Mouse (Mus musculus) stomach, postnatal 0 days (tissue): ENCODE data around the gene Vmn1r217. TPM values are rescaled to one million over a fixed set of nuclear protein-coding genes. Genes with fewer than 3 reads are reported as not detected.
"Not testable (repeated sequence)": the region's sequence is repeated elsewhere in the genome, so short reads cannot be mapped to it uniquely, and the experiment has no call there.

Experiments
- ATAC-seq: fragments of 200-750 bp; cut with Nextera tagmentation; 2 replicates; pipeline ENCODE4 v1.8.0; 2017; ENCODE audit not compliant: low FRiP score, low TSS enrichment
- DNase-seq: peaks from one replicate; pipeline ENCODE4 v3.0.0-alpha.2; 2016; ENCODE audit warnings: low spot score
- H3K27ac ChIP-seq: fragments of 300-500 bp; sonication (generic); replicated peaks from 2 replicates; pipeline ENCODE4 v1.5.1; 2014; ENCODE audit warnings: mild to moderate bottlenecking, control low read depth
- H3K27me3 ChIP-seq: fragments of 300-500 bp; sonication (generic); 2 replicates; pipeline ENCODE4 v1.6.1; 2014; ENCODE audit warnings: low read length; ENCODE audit not compliant: control insufficient read depth, insufficient read depth
- H3K36me3 ChIP-seq: fragments of 300-500 bp; sonication (generic); 2 replicates; pipeline ENCODE4 v1.6.1; 2014; ENCODE audit warnings: low read length, mixed read lengths; ENCODE audit not compliant: control insufficient read depth, insufficient read depth
- H3K4me1 ChIP-seq: fragments of 300-500 bp; sonication (generic); replicated peaks from 2 replicates; pipeline ENCODE4 v1.6.1; 2014; ENCODE audit warnings: antibody characterized with exemption; ENCODE audit not compliant: control insufficient read depth, insufficient read depth
- H3K4me2 ChIP-seq: fragments of 300-500 bp; sonication (generic); replicated peaks from 2 replicates; pipeline ENCODE4 v1.6.1; 2014; ENCODE audit warnings: low read depth, mild to moderate bottlenecking, control low read depth, moderate library complexity
- H3K4me3 ChIP-seq: fragments of 300-500 bp; sonication (generic); 2 replicates; pipeline ENCODE4 v1.5.1; 2014; ENCODE audit warnings: low read depth, low read length, control low read depth
- H3K9ac ChIP-seq: fragments of 300-500 bp; sonication (generic); 2 replicates; pipeline ENCODE4 v1.6.1; 2014; ENCODE audit warnings: mild to moderate bottlenecking, low read length, control low read depth, mixed read lengths
- H3K9me3 ChIP-seq: fragments of 300-500 bp; sonication (generic); 2 replicates; pipeline ENCODE4 v1.6.1; 2016; ENCODE audit warnings: low read length; ENCODE audit not compliant: control insufficient read depth
- CTCF ChIP-seq: IDR thresholded peaks from 2 replicates; pipeline ENCODE4 v1.5.1; 2016; ENCODE audit warnings: antibody characterized with exemption, low read depth, mild to moderate bottlenecking, moderate library complexity
- EP300 ChIP-seq: optimal IDR thresholded peaks from 2 replicates; pipeline ENCODE3; 2016; ENCODE audit warnings: antibody characterized with exemption
- WGBS: fragments of 180-500 bp; shearing (Covaris S2); extraction: QIAGEN DNeasy Blood & Tissue Kit; methylation state at CpG from one replicate; pipeline ENCODE4 v1.1.7; 2014; 5-methylcytosine and 5-hydroxymethylcytosine counted together
- polyA plus RNA-seq: library from polyadenylated mRNA; unstranded; fragments of >200 nt; fragmentation: Nextera tagmentation; extraction: Ambion mirVana; gene quantifications from 2 replicates; pipeline ENCODE4 v1.2.1, GENCODE M21; 2015

Vmn1r217 gene
- not detected in 2 replicates for polyA plus RNA-seq

DNA sequence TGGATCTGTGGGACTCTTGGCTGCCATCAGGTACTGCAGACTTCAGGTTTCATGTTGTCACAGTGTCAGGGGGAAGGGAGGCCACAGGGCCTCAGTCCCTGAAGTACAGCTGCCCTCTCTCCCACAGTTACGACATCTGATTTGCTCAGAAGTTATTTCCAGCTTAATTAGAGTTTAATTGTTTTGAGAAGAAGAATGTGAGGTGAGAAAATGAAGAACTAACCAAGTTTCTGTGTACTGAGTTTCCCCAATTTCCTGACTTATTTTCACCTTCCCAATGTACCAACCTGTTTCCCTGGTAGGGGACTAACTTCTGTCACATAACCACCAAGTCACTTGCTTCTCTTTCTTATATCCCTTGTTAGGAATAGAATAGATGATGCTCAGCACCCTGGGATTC is at the start of gene Vmn1r217:
Gene Vmn1r217 (minus strand): TSS at position 101 of the 400 bp plus-strand sequence.
- H3K4me3 ChIP-seq, H3K4me2 ChIP-seq, H3K9ac ChIP-seq, H3K27ac ChIP-seq, H3K27me3 ChIP-seq, DNase-seq, ATAC-seq, H3K36me3 ChIP-seq, H3K4me1 ChIP-seq, H3K9me3 ChIP-seq: not testable (repeated sequence)
- WGBS = 75% methylated on average over 1 of the region's 1 CpGs

DNA sequence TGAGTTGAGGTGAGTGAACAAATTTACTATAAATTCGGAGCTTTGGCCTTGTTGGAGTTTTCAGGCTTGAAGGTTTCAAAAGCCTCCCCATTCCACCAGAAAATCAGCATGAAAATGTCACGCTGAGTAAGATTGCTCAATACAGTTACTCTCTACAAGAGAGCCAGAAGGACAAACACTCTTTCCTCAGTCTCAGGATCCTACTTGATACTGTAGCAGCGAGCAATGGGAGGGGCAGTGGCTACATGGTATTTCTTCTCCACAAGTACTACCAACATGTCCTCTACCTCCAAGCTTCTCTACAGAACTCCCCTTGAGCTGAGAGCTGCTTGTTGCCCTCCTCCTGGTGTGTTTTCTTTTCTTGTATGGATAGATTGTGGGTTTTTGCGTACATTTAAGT is 48.4 kb upstream of the Vmn1r217 start:
- not testable (repeated sequence) for H3K27ac ChIP-seq, H3K4me1 ChIP-seq, H3K4me3 ChIP-seq, H3K9me3 ChIP-seq, H3K9ac ChIP-seq, ATAC-seq, H3K36me3 ChIP-seq, H3K4me2 ChIP-seq, DNase-seq, H3K27me3 ChIP-seq
- WGBS = 78% methylated on average over 4 of the region's 4 CpGs

DNA sequence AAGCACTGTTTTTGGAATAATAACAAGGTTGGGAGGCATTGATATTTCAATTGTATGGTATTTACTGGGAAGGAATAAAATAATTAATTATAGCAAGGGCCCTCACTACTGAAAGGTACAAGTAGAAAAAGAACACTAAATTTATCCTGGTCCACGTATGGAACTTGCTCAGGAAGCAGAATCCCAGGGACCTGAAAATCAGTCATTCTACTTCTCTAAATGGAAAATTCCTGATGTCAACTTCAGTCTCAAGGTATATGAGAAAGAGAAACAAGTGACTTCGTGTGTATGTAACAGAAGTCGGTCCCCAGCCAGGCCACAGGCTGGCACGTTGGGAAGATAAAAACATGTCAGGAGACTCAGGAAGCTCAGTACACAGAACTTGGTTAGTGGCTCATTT is 41.0 kb upstream of the Vmn1r217 start, which contains the start of gene Vmn1r219:
Gene Vmn1r219 (plus strand): TSS at position 301 of the 400 bp plus-strand sequence.
- DNase-seq = no peak
- no peak for TF ChIP-seq EP300
- no peak for TF ChIP-seq CTCF
- no peak within 1 kb of the TSS for H3K4me2 ChIP-seq
- no peak within 1 kb of the TSS for H3K9ac ChIP-seq
- no peak for ATAC-seq
- H3K36me3 ChIP-seq = no peaks in the 10 kb centered on the region
- 59% methylated on average over 4 of the region's 4 CpGs for WGBS
- no peak within 1 kb of the TSS for H3K27ac ChIP-seq
- H3K4me1 ChIP-seq = no peaks in the 10 kb centered on the region
- no peaks in the 10 kb centered on the region for H3K27me3 ChIP-seq
- no peaks in the 10 kb centered on the region for H3K9me3 ChIP-seq
- no peak within 1 kb of the TSS for H3K4me3 ChIP-seq

DNA sequence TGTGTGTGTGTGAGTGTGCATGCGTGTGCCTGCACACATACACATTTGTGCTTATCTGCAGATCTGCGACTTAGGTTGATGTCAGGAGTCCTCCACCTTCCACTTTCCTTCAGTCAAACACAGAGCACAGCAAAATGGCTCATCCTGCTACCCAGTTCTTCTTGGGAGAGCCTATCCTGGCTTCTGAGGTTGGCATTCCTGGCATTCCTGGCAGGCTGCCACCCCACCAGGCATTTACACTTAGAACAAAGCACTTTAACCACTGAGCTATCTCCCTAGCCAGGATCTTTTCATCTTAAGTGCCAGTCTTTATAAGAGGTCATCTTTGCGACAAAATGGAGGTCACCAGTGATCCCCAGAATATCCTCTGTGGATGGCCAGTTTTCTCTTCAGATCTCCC is 39.8 kb upstream of the Vmn1r217 start:
- H3K36me3 ChIP-seq = no peaks in the 10 kb centered on the region
- H3K9ac ChIP-seq = no peak overlapping the region
- H3K9me3 ChIP-seq = no peaks in the 10 kb centered on the region
- no peak for ATAC-seq
- no peak overlapping the region for H3K4me3 ChIP-seq
- WGBS = 63% methylated on average over 3 of the region's 3 CpGs
- H3K4me1 ChIP-seq = no peaks in the 10 kb centered on the region
- H3K27me3 ChIP-seq = no peaks in the 10 kb centered on the region
- no peak overlapping the region for H3K27ac ChIP-seq
- DNase-seq = no peak
- no peak for TF ChIP-seq EP300
- no peak for TF ChIP-seq CTCF
- no peak overlapping the region for H3K4me2 ChIP-seq

DNA sequence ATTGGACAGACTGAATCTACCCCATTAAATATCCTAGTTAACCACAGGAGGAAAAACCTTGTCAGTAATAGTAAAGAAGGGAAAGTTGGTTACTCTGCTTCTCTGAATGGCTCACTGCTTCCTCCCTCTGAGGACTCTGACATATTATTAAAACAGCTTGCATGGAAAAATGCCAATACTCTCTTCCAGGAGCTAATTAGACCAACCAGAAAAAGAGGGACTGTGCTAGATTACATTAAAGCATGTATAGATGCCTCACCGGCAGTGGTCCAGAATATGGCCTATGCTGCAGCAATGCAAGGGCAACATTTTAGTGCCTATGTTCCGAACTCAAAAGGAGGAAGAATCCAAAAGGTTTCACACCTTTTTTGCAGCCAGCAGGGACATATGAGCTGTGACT is 20.9 kb upstream of the Vmn1r217 start:
- Histone ChIP-seq H3K9ac (no peak overlapping the region), H3K9me3 (no peaks in the 10 kb centered on the region), H3K36me3 (no peaks in the 10 kb centered on the region), H3K27ac (no peak overlapping the region), H3K4me3 (no peak overlapping the region), H3K27me3 (no peaks in the 10 kb centered on the region), H3K4me2 (no peak overlapping the region), H3K4me1 (no peaks in the 10 kb centered on the region)
- WGBS = 87% methylated on average over 2 of the region's 2 CpGs
- no peak for DNase-seq
- no peak for ATAC-seq
- TF ChIP-seq EP300 (no peak), CTCF (no peak)

GRCm38 (mm10) chr13:23133501-23133900 is 15.5 kb upstream of the Vmn1r217 start:
- Histone ChIP-seq H3K9ac (no peak overlapping the region), H3K27me3 (no peaks in the 10 kb centered on the region), H3K27ac (no peak overlapping the region), H3K4me3 (no peak overlapping the region), H3K4me2 (no peak overlapping the region), H3K4me1 (no peaks in the 10 kb centered on the region), H3K9me3 (no peaks in the 10 kb centered on the region), H3K36me3 (no peaks in the 10 kb centered on the region)
- DNase-seq (no peak), ATAC-seq (no peak)
- 55% methylated on average over 1 of the region's 1 CpGs for WGBS
- TF ChIP-seq CTCF = no peak
- no peak for TF ChIP-seq EP300
